Mouse (Mus musculus) myocyte (in vitro differentiated cells): ENCODE measurements around the gene Usp36.

Source experiments
- MYOD1 ChIP-seq, 3 experiments: IDR thresholded peaks; one replicate each; pipeline ENCODE4 v1.6.1; 2011; ENCODE audit warnings: control low read depth in 2 of 3, low read depth in 2 of 3, mild to moderate bottlenecking in 2 of 3, moderate library complexity in 1 of 3; ENCODE audit not compliant: insufficient read length in 2 of 3, control insufficient read depth in 1 of 3
- POLR2A ChIP-seq: IDR thresholded peaks from one replicate; pipeline ENCODE4 v1.6.1; 2011; ENCODE audit warnings: low read depth, mild to moderate bottlenecking, control low read depth, moderate library complexity; ENCODE audit not compliant: insufficient read length
- TCF12 ChIP-seq: IDR thresholded peaks from one replicate; pipeline ENCODE4 v1.6.1; 2011; ENCODE audit warnings: mild to moderate bottlenecking, control low read depth; ENCODE audit not compliant: poor library complexity, insufficient read depth, severe bottlenecking

GRCm38 (mm10) chr11:118298810-118299209 lies 8.8 kb upstream of the Usp36 start:
- no peak for TF ChIP-seq MYOD1 (IDR thresholded peaks at IDR 0.05; ENCODE audit: control insufficient read depth in 1 of 3, insufficient read length in 2 of 3, low read depth in 2 of 3)
- no peak for TF ChIP-seq TCF12
- TF ChIP-seq POLR2A: no peak
